Comparison of ENCODE assay signal across 26 mouse cellular contexts in the genomic region with DNA sequence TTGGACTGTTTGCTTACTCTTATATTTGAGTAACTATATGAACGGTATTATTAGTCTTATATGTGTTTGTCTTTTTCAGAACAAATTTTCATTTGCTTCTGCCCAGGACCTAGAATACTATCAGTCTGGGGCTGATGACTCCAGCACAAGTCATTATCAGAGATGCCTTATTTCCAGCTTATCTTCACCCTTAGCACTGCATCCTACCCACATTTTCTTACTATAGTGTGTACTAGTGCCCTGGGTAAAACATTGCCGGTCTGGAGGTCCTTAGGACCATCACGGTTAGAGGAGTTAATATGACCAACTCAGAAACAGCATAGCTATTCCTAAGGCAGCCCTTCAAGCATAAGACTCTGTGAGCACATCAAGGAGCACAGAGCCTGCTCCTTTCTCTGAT. TPM values are rescaled to one million over a fixed set of nuclear protein-coding genes. Genes with fewer than 3 reads are reported as not detected.
A peak's percentile ranks its signal among the peaks of the same experiment; 100 is the strongest.
DNase-seq lines count a peak whose midpoint lies in the region; ATAC-seq lines count a peak whose summit lies in the region.
"Had no signal": no experiment of that assay in that cellular context is flagged by ENCODE, and none has a peak within 500 bp of the region (broad histone marks: within the 10 kb centered on the region; RNA-seq: fewer than 3 reads in every experiment).

No protein-coding gene starts in this region.

- H3K27ac ChIP-seq in midbrain, embryonic 10.5 days (replicated peaks): 0 out of 2 replicates have a peak overlapping the region, but pooled peaks have one; percentile 0
- no peak overlapping the region for H3K27ac ChIP-seq in midbrain, embryonic 13.5 days
- peak overlapping the region; percentile 84 for H3K27ac ChIP-seq in liver, embryonic 16.5 days (ENCODE audit: low read length)
- H3K27ac ChIP-seq: forebrain, embryonic 10.5 days; lung, embryonic 15.5 days; macrophage; midbrain, embryonic 12.5 days had no signal

- 96% methylated on average over 3 of the region's 3 CpGs for WGBS in midbrain, embryonic 10.5 days
- WGBS in midbrain, embryonic 13.5 days: 96% methylated on average over 3 of the region's 3 CpGs
- WGBS in liver, embryonic 16.5 days (ENCODE audit: insufficient replicate concordance): 29% methylated on average over 3 of the region's 3 CpGs

- ATAC-seq in midbrain, embryonic 13.5 days: no peak
- ATAC-seq in liver, embryonic 16.5 days (ENCODE audit: low read depth): peak; percentile 97
- ATAC-seq: CD4-positive, CD25-positive, alpha-beta regulatory T cell, adult 4 months; forebrain, embryonic 16.5 days had no signal

- H3K4me1 ChIP-seq in midbrain, embryonic 10.5 days: peaks cover 33% of the 10 kb centered on the region
- peaks cover 25% of the 10 kb centered on the region for H3K4me1 ChIP-seq in midbrain, embryonic 13.5 days (replicated peaks)
- H3K4me1 ChIP-seq in liver, embryonic 16.5 days (ENCODE audit: control insufficient read depth, low read depth, low read length): peaks cover 38% of the 10 kb centered on the region

- H3K4me2 ChIP-seq in midbrain, embryonic 13.5 days (replicated peaks): no peak overlapping the region
- peak overlapping the region; percentile 50 for H3K4me2 ChIP-seq in liver, embryonic 16.5 days (ENCODE audit: low read depth, low read length)
- H3K4me2 ChIP-seq: heart, embryonic 11.5 days; lung, embryonic 15.5 days; midbrain, embryonic 12.5 days had no signal

- H3K36me3 ChIP-seq in midbrain, embryonic 10.5 days: no peaks in the 10 kb centered on the region
- no peaks in the 10 kb centered on the region for H3K36me3 ChIP-seq in midbrain, embryonic 13.5 days
- no peaks in the 10 kb centered on the region for H3K36me3 ChIP-seq in liver, embryonic 16.5 days (ENCODE audit: control insufficient read depth, insufficient read depth)
- H3K36me3 ChIP-seq: forebrain, embryonic 10.5 days; lung, embryonic 15.5 days; midbrain, embryonic 12.5 days had no signal

- H3K9ac ChIP-seq in midbrain, embryonic 13.5 days (replicated peaks): no peak overlapping the region
- H3K9ac ChIP-seq in liver, embryonic 16.5 days (ENCODE audit: low read depth, low read length): peak overlapping the region; percentile 43
- H3K9ac ChIP-seq: lung, embryonic 15.5 days; midbrain, embryonic 12.5 days had no signal

- no peak overlapping the region for H3K4me3 ChIP-seq in midbrain, embryonic 10.5 days
- no peak overlapping the region for H3K4me3 ChIP-seq in midbrain, embryonic 13.5 days (replicated peaks)
- H3K4me3 ChIP-seq in liver, embryonic 16.5 days (ENCODE audit: low read depth, low read length): 0 out of 2 replicates have a peak overlapping the region, but pooled peaks have one; percentile 14
- H3K4me3 ChIP-seq: forebrain, embryonic 10.5 days; lung, embryonic 15.5 days; midbrain, embryonic 12.5 days had no signal

- no peaks in the 10 kb centered on the region for H3K9me3 ChIP-seq in midbrain, embryonic 10.5 days (replicated peaks)
- H3K9me3 ChIP-seq in midbrain, embryonic 13.5 days: no peaks in the 10 kb centered on the region
- no peaks in the 10 kb centered on the region for H3K9me3 ChIP-seq in liver, embryonic 16.5 days (replicated peaks; ENCODE audit: control insufficient read depth, low read length)
- H3K9me3 ChIP-seq: forebrain, embryonic 10.5 days; lung, embryonic 15.5 days; midbrain, embryonic 12.5 days had no signal

- no peak for DNase-seq in midbrain, embryonic 10.5 days (ENCODE audit: low spot score)
- peak; percentile 31 for DNase-seq in liver
- DNase-seq in spleen, adult 12 weeks (ENCODE audit: low spot score): no peak
- no peak for DNase-seq in cerebellum, adult 11 months
- DNase-seq in heart, adult 11 months: no peak
- DNase-seq: adrenal gland, postnatal 25 days; cerebellum, adult 18-20 months; cerebellum, postnatal 14 days; gastrocnemius, postnatal 10 days; kidney, adult 18-20 months; kidney, postnatal 4 days; layer of hippocampus, adult 9-11 months; thymus, postnatal 25 days had no signal

- H3K27me3 ChIP-seq in midbrain, embryonic 10.5 days (ENCODE audit: low read depth, poor library complexity, severe bottlenecking): no peaks in the 10 kb centered on the region
- no peaks in the 10 kb centered on the region for H3K27me3 ChIP-seq in midbrain, embryonic 13.5 days
- no peaks in the 10 kb centered on the region; the same call in 1 of the 2 replicates for H3K27me3 ChIP-seq in liver, embryonic 16.5 days (ENCODE audit: control insufficient read depth, insufficient read depth, low read depth, low read length)
- H3K27me3 ChIP-seq: lung, embryonic 15.5 days; midbrain, embryonic 12.5 days had no signal

RNA-seq across cellular contexts. Expression of a gene that starts 23.1 kb away (rescaled TPM):
- 94.4 and 100.0 TPM in 2 replicates for polyA plus RNA-seq in midbrain, embryonic 10.5 days (2016; fragmentation: Nextera tagmentation; extraction: Ambion mirVana)
- polyA plus RNA-seq in midbrain, embryonic 13.5 days (2015; fragmentation: Nextera tagmentation; extraction: Ambion mirVana): 93.1 and 111 TPM in 2 replicates
- polyA plus RNA-seq in liver, embryonic 16.5 days (2015; fragmentation: Nextera tagmentation; extraction: Ambion mirVana): 2.8 and 5.9 TPM in 2 replicates

RNA-seq across cellular contexts. Expression of a gene that starts 34.8 kb away (rescaled TPM):
- polyA plus RNA-seq in midbrain, embryonic 10.5 days (2016; fragmentation: Nextera tagmentation; extraction: Ambion mirVana): 2.6 and 3.7 TPM in 2 replicates
- polyA plus RNA-seq in midbrain, embryonic 13.5 days (2015; fragmentation: Nextera tagmentation; extraction: Ambion mirVana): 1.5 and 2.4 TPM in 2 replicates
- polyA plus RNA-seq in liver, embryonic 16.5 days (2015; fragmentation: Nextera tagmentation; extraction: Ambion mirVana): 0.09 TPM in 1 of 2 replicates, not detected in the other
- polyA plus RNA-seq: CD4-positive, CD25-positive, alpha-beta regulatory T cell, adult 4 months; heart, embryonic 11.5 days; macrophage had no signal

RNA-seq across cellular contexts. Expression of a gene that starts 34.9 kb away (rescaled TPM):
- 0.07 TPM in 1 of 2 replicates, not detected in the other for polyA plus RNA-seq in midbrain, embryonic 10.5 days (2016; fragmentation: Nextera tagmentation; extraction: Ambion mirVana)
- not detected in 2 replicates for polyA plus RNA-seq in midbrain, embryonic 13.5 days (2015; fragmentation: Nextera tagmentation; extraction: Ambion mirVana)
- polyA plus RNA-seq in liver, embryonic 16.5 days (2015; fragmentation: Nextera tagmentation; extraction: Ambion mirVana): not detected in 2 replicates
- polyA plus RNA-seq: CD4-positive, CD25-positive, alpha-beta regulatory T cell, adult 4 months; embryonic facial prominence, embryonic 14.5 days; forebrain, embryonic 10.5 days; forebrain, embryonic 16.5 days; heart, embryonic 11.5 days; heart, postnatal 0 days; hindbrain, embryonic 11.5 days; kidney, embryonic 16.5 days; lung, embryonic 15.5 days; macrophage; midbrain, embryonic 12.5 days had no signal

RNA-seq across cellular contexts. Expression of a gene that starts 48.5 kb away (rescaled TPM):
- polyA plus RNA-seq in midbrain, embryonic 10.5 days (2016; fragmentation: Nextera tagmentation; extraction: Ambion mirVana): 18.6 and 24.0 TPM in 2 replicates
- 26.2 and 31.3 TPM in 2 replicates for polyA plus RNA-seq in midbrain, embryonic 13.5 days (2015; fragmentation: Nextera tagmentation; extraction: Ambion mirVana)
- polyA plus RNA-seq in liver, embryonic 16.5 days (2015; fragmentation: Nextera tagmentation; extraction: Ambion mirVana): 1.6 and 2.2 TPM in 2 replicates

Comparison
In these comparisons a context has a peak if more than half of its experiments do, and no peak if none do; other contexts are left out.
1. RNA of a gene that starts 23.1 kb away (polyA plus RNA-seq): 93.1 to 111 TPM in midbrain, embryonic 13.5 days and 94.4 to 100.0 TPM in midbrain, embryonic 10.5 days; 2.8 to 5.9 TPM in liver, embryonic 16.5 days; every median in the first group is over 10 times any median in the second.